8 mouse cellular contexts compared by ENCODE assay signal in the genomic region with DNA sequence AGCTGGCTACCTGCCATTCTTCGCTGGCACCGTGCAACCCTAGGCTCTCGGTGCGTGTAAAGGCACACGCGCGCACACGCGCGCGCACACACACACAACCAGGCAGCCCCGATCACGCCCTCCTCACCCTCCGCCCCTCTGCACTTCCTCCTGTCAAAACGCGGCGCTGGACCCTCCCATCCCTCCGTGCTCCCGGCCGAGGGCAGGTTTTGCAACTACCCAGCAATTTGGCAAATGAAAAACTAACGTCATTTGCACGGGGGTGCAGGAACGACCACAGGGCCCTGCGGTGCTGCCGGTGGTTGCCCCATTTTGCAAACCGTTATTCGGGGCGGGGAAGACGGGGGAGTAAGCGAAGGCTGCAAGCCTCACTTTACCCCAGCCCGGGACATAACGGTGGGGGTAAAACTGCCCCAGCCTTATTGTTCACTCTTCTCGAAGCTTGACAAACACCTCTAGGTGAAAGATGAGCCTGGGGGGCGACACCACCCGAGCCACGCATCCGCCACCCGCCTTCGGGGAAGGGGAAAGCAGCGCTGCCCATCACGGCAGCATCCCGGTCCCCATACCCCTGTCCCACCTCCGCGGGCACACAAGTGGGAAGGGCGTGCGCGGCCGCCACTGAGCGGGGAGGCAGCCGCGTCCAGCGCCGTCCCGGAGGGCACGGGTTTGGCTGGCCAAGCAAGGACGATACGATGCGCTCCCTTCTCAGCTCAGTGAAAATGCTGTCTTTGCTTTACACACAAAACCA. TPM values are rescaled to one million over a fixed set of nuclear protein-coding genes. Genes with fewer than 3 reads are reported as not detected.
A peak's percentile ranks its signal among the peaks of the same experiment; 100 is the strongest.
DNase-seq lines count a peak whose midpoint lies in the region; ATAC-seq and TF ChIP-seq lines count a peak whose summit lies in the region.

No protein-coding gene starts in this region.

- peak overlapping the region; percentile 29; the same call in 1 of the 2 replicates for H3K4me3 ChIP-seq in spleen, adult 2 months (ENCODE audit: extremely low read depth, insufficient read depth, insufficient read length)
- H3K4me3 ChIP-seq in embryonic facial prominence, embryonic 13.5 days: peak overlapping the region; percentile 65
- H3K4me3 ChIP-seq in kidney, embryonic 16.5 days (ENCODE audit: low read length): peak overlapping the region; percentile 96
- peak overlapping the region; percentile 29; the same call in 1 of the 2 replicates for H3K4me3 ChIP-seq in liver, adult 2 months (ENCODE audit: insufficient read depth, low read depth, low read length)

- H3K9me3 ChIP-seq in embryonic facial prominence, embryonic 13.5 days: no peaks in the 10 kb centered on the region
- H3K9me3 ChIP-seq in kidney, embryonic 16.5 days (ENCODE audit: low read length): no peaks in the 10 kb centered on the region

- no peak for TF ChIP-seq POLR2A in spleen, adult 2 months (IDR thresholded peaks at IDR 0.05; ENCODE audit: low read depth, low read length)
- no peak for TF ChIP-seq POLR2A in liver, adult 2 months (IDR thresholded peaks at IDR 0.05; ENCODE audit: extremely low read depth, insufficient read depth, low read length)

- peaks cover 8% of the 10 kb centered on the region; the same call in 1 of the 2 replicates for H3K27me3 ChIP-seq in spleen, adult 2 months (ENCODE audit: control insufficient read depth, insufficient read depth, low read length)
- peaks cover 11% of the 10 kb centered on the region for H3K27me3 ChIP-seq in embryonic facial prominence, embryonic 13.5 days
- H3K27me3 ChIP-seq in kidney, embryonic 16.5 days (ENCODE audit: insufficient read depth, low read length): no peaks in the 10 kb centered on the region
- H3K27me3 ChIP-seq in liver, adult 2 months (ENCODE audit: control insufficient read depth, insufficient read depth, low read length): peaks cover 17% of the 10 kb centered on the region

- 3% methylated on average over 58 of the region's 58 CpGs for WGBS in spleen, adult 2 months
- under 1% methylated on average over 58 of the region's 58 CpGs for WGBS in embryonic facial prominence, embryonic 13.5 days
- WGBS in kidney, embryonic 16.5 days: under 1% methylated on average over 58 of the region's 58 CpGs
- WGBS in liver, adult 2 months: 2% methylated on average over 58 of the region's 58 CpGs

- H3K9ac ChIP-seq in embryonic facial prominence, embryonic 13.5 days: peak overlapping the region; percentile 76
- H3K9ac ChIP-seq in kidney, embryonic 16.5 days (replicated peaks; ENCODE audit: low read length): peak overlapping the region; percentile 85
- H3K9ac ChIP-seq in liver, adult 2 months (ENCODE audit: low read depth, low read length): no peak overlapping the region

- TF ChIP-seq CTCF in spleen, adult 2 months (IDR thresholded peaks at IDR 0.05; ENCODE audit: extremely low read depth, insufficient read depth, insufficient read length, insufficient replicate concordance): no peak
- no peak for TF ChIP-seq CTCF in liver, adult 2 months (IDR thresholded peaks at IDR 0.05; ENCODE audit: low read depth, low read length)

- H3K4me2 ChIP-seq in embryonic facial prominence, embryonic 13.5 days: peak overlapping the region; percentile 92
- peak overlapping the region; percentile 86 for H3K4me2 ChIP-seq in kidney, embryonic 16.5 days (replicated peaks; ENCODE audit: low read depth, low read length)

- peak in 1 of 2 experiments; percentile 5 for DNase-seq in spleen, adult 2 months (ENCODE audit: low read depth in 1 of 2, low spot score in 2 of 2)
- no peak for DNase-seq in spleen, adult 12 weeks (ENCODE audit: low spot score)
- DNase-seq in heart, adult 9 months (ENCODE audit: low spot score in 2 of 2): peak; percentile 1 to 10
- no peak for DNase-seq in liver, adult 2 months (ENCODE audit: extremely low read depth, low read depth, low spot score)
- peak; percentile 70 for DNase-seq in neural tube, embryonic 10.5 days (ENCODE audit: extremely low spot score, low spot score)
- peak; percentile 35 to 36 for DNase-seq in thymus, adult 18-20 months

- peaks cover 2% of the 10 kb centered on the region; the same call in 1 of the 2 replicates for H3K4me1 ChIP-seq in spleen, adult 2 months (ENCODE audit: control insufficient read depth, insufficient read depth, insufficient read length)
- H3K4me1 ChIP-seq in embryonic facial prominence, embryonic 13.5 days: peaks cover 13% of the 10 kb centered on the region
- H3K4me1 ChIP-seq in kidney, embryonic 16.5 days (ENCODE audit: insufficient read depth, low read length): peaks cover 13% of the 10 kb centered on the region
- H3K4me1 ChIP-seq in liver, adult 2 months (ENCODE audit: control insufficient read depth, insufficient read depth, low read length): no peaks in the 10 kb centered on the region

- no peaks in the 10 kb centered on the region for H3K36me3 ChIP-seq in spleen, adult 2 months (ENCODE audit: control insufficient read depth, insufficient read depth, low read length)
- no peaks in the 10 kb centered on the region for H3K36me3 ChIP-seq in embryonic facial prominence, embryonic 13.5 days
- H3K36me3 ChIP-seq in kidney, embryonic 16.5 days (ENCODE audit: insufficient read depth, low read length): no peaks in the 10 kb centered on the region
- H3K36me3 ChIP-seq in liver, adult 2 months (ENCODE audit: control insufficient read depth, insufficient read depth, low read length): no peaks in the 10 kb centered on the region

- ATAC-seq in embryonic facial prominence, embryonic 13.5 days (ENCODE audit: insufficient number of reproducible peaks, insufficient read depth, low FRiP score, low TSS enrichment, low read depth): peak; percentile 33; the same call in 1 of the 2 replicates
- peak; percentile 43; the same call in 1 of the 2 replicates for ATAC-seq in kidney, embryonic 16.5 days (ENCODE audit: low FRiP score, low TSS enrichment)

- H3K27ac ChIP-seq in spleen, adult 2 months (ENCODE audit: insufficient read depth, low read length): no peak overlapping the region
- H3K27ac ChIP-seq in embryonic facial prominence, embryonic 13.5 days: peak overlapping the region; percentile 83
- H3K27ac ChIP-seq in kidney, embryonic 16.5 days (ENCODE audit: low read length): peak overlapping the region; percentile 82
- H3K27ac ChIP-seq in liver, adult 2 months (replicated peaks; ENCODE audit: insufficient read depth, low read depth, low read length): no peak overlapping the region

- H3K79me2 ChIP-seq in liver, adult 2 months (ENCODE audit: control insufficient read depth, insufficient read depth, low read length): no peaks in the 10 kb centered on the region

RNA-seq across cellular contexts. Expression of gene Ncam1, which starts 0.7 kb away (rescaled TPM):
- polyA plus RNA-seq in spleen, adult 2 months (2012; rRNA removed): 0.64 and 0.85 TPM in 2 replicates
- 123 and 145 TPM in 2 replicates for polyA plus RNA-seq in embryonic facial prominence, embryonic 13.5 days (2015; fragmentation: Nextera tagmentation; extraction: Ambion mirVana)
- 137 and 168 TPM in 2 replicates for polyA plus RNA-seq in kidney, embryonic 16.5 days (2015; fragmentation: Nextera tagmentation; extraction: Ambion mirVana)
- 0.18 and 0.60 TPM in 2 replicates for total RNA-seq in liver, adult 2 months (2014; rRNA removed)
- polyA plus RNA-seq in liver, adult 2 months (2012; rRNA removed): 0.07 TPM in 2 replicates

Comparison
In these comparisons a context has a peak if more than half of its experiments do, and no peak if none do; other contexts are left out.
1. DNase-seq: peak in heart, adult 9 months (2 of 2), neural tube, embryonic 10.5 days (single experiment) and thymus, adult 18-20 months (2 of 2); none in spleen, adult 12 weeks (single experiment) and liver, adult 2 months (single experiment).
2. H3K27ac ChIP-seq: peak in embryonic facial prominence, embryonic 13.5 days (single experiment) and kidney, embryonic 16.5 days (single experiment); none in spleen, adult 2 months (single experiment) and liver, adult 2 months (single experiment).
3. H3K4me3 ChIP-seq: peak in every context shown above with its lines; median percentile 96 in kidney, embryonic 16.5 days; 65 in embryonic facial prominence, embryonic 13.5 days; 29 in spleen, adult 2 months; 29 in liver, adult 2 months.
4. RNA of gene Ncam1, which starts 0.7 kb away (polyA plus RNA-seq): 137 to 168 TPM in kidney, embryonic 16.5 days and 123 to 145 TPM in embryonic facial prominence, embryonic 13.5 days; 0.64 to 0.85 TPM in spleen, adult 2 months and 0.07 TPM in liver, adult 2 months; every median in the first group is over 10 times any median in the second.